Mouse (Mus musculus) lung, postnatal 14 days (tissue): ENCODE data around the gene Mpv17l.
"Not testable (repeated sequence)": the region's sequence is repeated elsewhere in the genome, so short reads cannot be mapped to it uniquely, and the experiment has no call there.

Experiments used
- DNase-seq: peaks from one replicate; pipeline ENCODE4 v3.0.0; 2021

Gene Mpv17l

DNA sequence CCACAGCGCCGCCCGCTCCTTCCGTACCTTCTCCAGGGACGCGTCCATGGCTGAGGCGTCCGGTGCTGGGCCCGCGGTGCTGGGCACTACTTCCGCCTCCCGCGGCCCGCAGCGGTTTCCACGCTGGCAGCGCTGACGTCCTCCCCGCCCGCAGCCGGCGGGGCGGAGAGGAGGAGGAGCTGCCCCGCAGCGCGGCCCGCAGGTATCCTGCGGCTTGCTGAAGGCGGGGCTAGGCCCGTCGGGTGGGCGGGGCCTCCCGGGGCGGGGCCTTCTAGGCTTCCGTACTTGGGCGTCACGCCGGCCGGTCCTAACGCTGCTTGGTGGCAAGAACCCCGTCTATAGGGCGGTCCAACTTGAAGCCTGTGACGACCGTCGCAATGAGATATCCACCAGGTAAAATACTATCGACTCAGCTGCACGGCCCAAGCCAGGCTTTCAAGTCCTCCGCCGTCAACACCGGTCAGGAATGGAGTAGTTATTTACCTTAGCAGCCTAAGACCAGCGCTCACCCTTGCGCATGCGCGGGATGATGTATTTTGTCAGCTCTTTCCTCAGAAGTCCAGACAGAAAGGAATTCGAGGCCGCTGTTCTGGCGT lies at the start of gene Mpv17l, which contains the start of gene Pdxdc1:
Gene Mpv17l, plus strand, starts transcription at position 274 of the 596 bp plus-strand sequence.
Gene Pdxdc1, minus strand, starts transcription at position 244 of the 596 bp plus-strand sequence.
- peak; percentile 98 for DNase-seq

DNA sequence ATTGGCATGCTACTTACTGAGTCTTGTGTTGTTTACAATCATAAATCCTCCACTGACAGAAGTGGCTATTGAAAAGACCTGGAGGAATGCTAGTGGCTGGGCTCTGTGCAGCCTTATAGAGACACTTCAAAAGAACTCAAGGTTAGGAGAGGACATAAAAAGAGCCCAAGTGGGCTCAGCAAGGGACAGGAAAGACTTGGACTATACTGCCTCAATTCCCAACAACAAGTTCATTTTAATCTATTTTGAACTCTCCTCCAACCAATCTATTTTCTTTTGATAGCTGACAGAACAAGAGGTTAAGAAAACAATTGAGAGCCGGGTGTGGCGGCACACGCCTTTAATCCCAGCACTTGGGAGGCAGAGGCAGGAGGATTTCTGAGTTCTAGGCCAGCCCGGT lies 49.1 kb upstream of the Mpv17l start:
- DNase-seq: no peak

DNA sequence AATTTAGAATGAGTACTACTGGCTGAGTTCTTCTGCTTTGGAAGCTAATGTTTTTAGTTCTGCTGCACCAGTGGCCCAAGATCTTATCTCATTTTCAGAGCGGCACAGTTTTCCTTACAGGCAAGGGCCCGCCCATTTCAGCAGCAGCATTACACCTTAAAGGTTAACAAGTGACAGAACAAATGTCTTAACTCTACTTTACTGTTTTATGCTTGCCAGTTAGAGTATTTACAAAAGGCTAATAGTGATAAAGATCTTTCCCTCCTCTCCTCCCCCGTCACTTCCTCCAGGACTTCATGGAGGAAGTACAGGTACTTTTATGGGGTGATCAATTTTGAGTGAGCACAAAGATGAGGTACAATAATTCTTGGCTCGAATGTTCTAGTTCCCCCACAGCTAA lies 36.9 kb upstream of the Mpv17l start:
- no peak for DNase-seq

DNA sequence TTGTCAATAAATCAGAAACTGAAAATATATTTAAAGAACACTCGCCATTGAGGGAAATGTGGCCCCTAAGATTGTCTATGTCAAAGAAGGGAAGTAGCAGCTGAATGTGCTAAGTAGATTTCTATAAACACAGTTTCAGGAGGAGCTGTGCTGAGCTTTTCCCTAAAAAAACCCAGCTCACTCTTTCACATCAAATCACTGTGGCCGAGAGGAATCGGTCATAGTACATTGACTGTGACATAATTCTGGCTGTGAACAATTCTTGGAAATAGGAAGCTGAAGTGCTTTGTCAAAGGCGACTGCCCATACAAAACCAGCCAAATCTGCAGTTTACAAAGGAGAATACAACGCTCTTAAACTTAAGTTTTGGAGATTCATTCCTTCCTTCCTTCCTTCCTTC lies 36.3 kb upstream of the Mpv17l start:
- DNase-seq: no peak

DNA sequence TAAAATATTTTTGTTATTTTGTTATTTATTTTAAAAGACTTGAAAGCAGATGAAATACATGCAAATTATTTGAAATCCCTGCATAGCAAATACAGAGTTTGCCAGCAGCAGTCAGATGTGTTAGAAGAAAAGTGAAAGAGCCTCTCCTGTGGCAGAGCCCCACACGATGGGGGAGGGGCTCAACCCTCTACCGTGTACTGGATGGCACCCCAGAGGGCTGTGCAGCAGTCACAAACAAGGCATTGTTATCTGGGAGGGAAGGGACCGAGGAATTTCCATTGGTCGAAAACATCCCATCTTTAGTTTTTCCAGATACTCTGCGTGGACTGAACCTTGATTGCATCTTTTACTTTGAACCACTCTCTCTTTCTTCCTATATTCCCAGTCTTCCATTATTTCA lies 35.6 kb upstream of the Mpv17l start:
- not testable (repeated sequence) for DNase-seq

DNA sequence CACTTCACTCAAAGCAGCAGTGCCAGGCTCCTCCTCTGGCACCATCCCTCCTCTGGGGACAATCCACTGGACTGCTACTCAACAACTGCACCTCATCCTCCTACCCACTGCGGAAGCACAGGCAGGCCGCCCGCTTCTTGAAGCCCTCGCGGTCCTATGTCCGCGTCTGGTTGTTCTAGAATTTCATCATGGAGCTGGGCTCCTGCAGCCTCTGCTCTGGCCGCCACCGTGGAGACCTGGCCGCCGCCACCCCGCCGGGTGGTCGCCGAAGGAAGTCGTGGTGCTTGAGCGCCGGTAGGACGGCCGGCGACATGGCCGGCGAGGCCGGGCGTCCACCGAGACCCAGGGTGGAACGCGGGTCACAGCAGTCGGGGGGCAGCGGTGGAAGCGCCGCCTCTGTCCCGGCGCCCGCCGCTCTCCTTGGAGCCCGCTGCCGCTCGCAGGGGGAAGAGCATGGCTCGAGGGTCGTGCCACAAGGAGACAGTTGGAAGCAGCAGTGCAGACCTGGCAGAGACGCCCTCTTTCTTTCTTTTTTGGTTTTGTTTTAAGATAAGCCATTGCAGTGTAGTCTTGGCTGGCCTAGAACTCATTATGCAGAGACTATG lies 34.9 kb upstream of the Mpv17l start:
- no peak for DNase-seq

DNA sequence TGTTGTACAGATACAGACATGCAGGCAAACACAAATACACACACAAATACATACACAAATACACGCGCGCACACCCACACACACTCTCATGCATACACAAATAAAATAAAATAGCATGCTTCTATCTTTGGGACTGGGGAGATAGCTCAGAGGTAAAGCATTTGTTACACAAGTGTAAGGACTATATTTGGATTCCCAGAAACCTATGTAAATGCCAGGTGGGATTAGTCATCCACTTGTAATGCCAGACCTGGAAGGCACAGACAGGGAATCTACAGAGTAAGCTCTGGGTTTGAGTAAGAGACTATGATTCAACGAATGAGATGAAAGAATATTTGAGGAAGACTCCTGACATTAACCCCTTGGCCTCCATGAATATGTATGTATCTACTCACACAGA lies 27.5 kb upstream of the Mpv17l start:
- no peak for DNase-seq

DNA sequence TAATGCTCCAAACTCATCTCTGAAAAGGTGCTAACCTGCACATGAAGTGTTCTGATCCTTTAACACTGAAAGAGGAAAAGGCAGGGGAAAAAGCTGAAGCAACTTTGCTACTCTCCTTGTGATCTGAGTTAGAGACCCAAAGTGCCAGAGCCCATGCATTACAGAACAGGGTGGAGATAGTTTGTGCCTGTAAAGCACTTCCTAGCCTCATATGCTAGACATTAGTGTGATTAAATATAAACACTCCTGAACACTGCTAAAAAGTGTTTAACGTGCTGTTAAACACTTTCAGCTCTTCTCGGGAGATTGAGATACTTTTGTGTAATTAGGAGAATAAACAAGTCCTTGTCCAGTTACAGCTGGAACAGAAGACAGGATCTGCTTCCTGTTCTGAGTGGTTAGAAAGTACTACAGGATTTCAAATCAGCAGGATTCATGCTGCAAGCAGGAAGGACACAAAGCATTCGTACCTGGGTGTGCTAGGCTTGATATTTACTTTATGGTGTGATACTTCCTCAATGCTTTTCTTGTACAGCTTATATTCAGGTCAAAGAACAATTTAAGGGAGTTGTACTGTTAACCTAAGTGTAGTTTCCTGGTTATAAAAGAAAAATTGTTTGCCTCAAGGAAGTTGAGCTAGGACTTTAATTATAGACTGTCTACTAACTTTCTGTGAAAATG lies 19.7 kb upstream of the Mpv17l start:
- no peak for DNase-seq

DNA sequence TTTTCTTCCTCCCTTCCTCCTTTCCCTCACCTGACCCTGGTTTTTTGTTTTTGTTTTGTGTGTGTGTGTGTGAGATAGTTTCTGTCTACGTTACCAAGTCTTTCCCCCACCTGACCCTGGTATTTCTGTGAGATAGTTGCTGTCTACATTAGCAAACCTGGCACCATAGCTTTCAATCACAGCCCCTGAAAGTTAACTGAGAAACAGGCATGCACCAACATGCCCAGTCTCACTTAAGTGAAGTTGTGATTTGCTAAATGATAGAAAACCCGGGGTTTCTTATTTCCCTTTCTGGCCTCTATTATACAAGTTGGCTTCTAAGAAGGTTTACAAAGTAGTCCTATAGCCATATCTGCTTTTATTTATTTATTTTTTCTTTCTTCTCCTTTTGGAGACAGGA lies 12.5 kb upstream of the Mpv17l start:
- no peak for DNase-seq

DNA sequence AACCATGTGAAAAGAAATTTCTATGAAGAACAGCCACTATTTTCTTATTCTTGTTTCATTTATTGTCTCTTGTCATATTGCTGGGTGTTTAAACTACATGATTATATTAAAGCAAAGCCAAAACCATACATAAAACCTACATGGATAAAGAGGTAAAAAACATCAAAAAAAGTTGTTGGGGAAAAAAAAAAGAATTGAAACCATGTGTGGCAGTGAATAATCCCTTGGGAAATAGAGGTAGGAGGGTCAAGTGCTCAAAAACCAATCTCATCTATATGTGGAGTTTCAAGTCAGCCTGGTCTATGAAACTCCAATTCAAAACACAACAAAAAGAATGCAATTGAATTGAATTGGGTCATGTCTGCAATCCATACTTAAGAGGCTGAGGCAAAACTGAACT lies 10.1 kb upstream of the Mpv17l start:
- DNase-seq: no peak

DNA sequence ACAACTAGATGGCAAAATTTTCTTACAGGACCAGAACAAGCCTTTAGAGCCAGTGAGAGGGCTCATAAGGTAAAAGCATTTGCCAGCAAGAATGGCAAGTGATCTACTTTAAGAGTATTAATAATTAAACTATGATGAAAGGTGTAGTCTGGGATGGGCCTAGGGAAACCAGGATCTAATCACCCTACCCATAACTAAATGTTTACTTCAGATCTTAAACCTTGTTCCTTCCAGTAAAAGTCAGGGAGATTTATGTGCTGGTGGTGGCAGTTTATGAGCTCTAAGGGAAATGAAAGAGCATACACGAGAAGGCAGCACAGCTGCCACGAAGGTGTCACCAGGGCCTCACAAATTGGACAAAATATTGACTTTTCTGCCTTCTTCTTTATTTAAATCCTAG lies 8.9 kb upstream of the Mpv17l start:
- no peak for DNase-seq

DNA sequence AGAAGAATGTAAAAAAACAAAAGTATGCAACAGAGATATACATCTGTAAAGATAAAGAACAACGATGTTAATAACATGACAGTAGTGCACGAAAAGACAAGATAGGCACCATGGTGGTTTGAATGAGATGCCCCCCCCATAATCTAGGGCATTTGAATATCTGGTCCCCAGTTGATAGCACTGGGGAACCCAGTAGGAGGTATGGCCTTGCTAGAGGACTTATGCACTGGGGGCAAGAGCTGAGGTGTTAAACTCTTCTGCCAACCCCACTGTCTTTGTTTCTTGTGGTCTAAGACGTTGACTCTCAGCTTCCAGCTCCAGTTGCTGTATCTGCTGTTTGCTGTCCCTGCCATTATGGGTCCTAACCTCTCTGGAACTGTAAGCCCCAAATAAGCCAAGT lies 7.2 kb upstream of the Mpv17l start:
- DNase-seq: no peak

DNA sequence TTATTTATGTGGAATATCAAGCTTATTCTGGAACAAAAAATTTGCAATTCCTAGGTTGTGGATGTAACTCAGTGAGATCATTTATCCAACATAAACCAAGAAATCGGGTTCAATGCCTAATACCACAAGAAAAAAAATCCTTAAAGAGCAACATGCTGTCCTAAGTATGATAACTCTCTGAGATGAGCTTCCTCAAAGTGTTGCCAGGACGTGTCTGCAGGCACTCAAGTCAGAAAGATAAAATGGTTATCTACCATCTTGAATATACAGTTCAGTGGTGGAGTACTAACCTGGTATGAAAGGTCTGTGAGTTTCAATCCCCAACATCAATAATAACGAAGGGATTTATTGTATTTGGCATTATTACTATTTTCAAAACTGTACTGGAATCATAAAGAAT lies 6.6 kb upstream of the Mpv17l start:
- DNase-seq: no peak

DNA sequence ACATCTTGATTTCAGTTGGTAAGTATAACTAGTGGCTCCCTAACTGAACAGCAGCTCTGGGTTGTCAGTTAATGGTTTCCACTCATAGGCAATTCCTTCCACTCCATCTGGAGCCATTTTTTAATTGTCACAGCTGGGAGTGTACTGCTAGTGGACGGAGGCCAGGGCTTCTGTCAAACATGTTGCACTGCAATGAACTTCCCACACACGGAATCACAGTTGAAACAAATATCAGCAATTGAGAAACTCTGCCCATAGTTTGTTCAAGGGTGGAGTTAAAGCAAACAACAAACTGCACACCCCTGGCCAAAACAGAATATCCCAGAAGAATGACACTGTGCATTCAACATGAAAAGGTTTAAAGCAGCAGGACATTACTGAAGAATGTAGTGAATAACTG lies 4.0 kb upstream of the Mpv17l start:
- DNase-seq: peak; percentile 19

DNA sequence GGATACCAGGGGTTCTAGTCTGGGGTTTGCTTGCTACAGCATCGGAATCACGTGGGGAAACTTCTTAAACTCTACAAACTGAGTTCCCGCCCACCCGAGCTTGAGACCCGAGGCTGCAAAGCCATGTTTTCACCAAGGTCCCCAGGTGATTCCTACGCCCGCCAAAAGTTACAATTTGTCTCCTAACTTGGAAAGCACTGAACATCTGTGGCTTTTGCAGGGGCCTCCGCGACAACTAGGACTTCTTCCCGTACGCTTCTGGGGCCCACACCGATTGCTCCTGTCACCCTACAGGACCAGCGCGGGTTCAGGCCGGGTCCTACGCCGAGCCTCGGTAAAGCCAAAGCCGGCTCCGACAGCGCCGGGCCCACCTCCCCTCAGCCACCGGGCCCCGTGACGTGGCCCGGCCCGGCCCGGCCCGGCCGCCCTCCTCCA lies 547 bp upstream of the Mpv17l start:
- DNase-seq: no peak

DNA sequence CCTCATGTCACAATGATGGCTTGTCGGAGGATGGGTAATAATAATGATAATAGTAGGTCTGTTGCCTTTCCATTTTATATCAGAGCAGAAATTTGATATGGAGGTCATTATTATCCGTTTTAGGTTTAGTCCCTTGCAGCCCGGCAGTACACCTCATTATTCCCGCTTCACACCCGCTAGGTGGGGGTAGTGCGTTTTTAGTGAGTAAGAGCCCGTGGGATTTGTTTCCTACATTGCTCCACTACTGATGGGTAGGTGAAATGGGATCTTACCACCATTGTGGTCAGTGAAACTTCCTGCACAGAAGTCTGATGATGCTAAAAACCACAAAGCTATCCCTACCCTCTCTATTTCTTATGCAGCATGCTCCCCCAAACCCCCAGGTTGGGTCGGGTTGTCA lies 527 bp downstream of the Mpv17l start:
- DNase-seq: peak; percentile 75

DNA sequence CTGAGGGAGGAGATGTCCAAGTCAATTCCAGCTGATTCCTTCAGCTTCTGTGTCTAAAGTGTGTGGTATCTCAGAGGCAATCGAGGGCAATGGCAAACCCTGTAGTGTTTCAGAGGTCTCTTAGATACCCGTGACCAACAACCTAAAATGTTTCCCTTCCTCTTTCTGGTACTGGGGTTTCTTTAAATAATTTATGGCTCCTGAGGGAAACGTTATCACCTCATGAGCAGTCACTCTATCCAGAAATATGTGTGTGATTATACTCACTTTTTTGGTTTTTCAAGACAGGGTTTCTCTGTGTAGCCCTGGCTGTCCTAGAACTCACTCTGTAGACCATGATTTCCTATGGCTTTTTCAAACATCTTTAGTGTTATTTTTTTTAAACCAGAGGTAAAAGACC lies 4.3 kb downstream of the Mpv17l start:
- DNase-seq: no peak

DNA sequence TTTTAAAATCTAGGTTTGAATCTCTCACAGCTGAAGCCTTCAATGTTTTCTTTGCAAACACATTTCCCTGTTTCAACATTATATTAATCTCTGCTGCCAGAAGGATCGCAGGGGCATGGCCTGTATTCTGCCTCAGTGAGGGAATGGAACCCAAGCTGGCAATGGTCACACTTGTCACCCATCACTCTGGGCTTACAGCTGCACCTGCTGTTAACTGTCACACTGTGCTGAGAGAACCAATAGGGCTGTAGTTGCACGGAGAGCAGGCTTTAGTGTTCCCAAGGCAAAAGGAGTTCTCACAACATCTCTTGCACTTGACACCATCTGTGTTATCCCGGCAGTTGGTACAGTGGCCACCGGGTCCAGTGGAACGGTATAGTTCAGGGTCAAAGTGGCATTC lies 17.1 kb downstream of the Mpv17l start:
- no peak for DNase-seq

DNA sequence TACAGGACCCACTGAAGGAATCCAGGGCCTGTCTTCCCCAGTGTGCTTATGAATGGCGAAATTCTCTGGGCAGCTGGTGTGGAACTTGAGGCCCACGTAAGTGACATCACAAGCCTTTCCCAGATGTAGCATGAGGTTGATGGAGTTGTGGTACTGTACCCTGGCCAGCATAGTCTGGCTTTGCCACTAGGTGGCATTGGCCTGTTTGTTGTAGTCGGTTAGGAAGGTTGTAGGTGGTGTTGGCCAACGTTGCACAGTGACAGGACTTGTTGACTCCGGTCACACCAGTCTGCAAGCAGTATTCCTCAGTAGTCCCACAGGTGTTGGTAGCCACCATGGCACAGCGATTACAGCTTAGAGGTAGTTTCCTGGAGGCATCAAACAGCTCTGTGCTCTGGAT lies 18.1 kb downstream of the Mpv17l start:
- DNase-seq: no peak

DNA sequence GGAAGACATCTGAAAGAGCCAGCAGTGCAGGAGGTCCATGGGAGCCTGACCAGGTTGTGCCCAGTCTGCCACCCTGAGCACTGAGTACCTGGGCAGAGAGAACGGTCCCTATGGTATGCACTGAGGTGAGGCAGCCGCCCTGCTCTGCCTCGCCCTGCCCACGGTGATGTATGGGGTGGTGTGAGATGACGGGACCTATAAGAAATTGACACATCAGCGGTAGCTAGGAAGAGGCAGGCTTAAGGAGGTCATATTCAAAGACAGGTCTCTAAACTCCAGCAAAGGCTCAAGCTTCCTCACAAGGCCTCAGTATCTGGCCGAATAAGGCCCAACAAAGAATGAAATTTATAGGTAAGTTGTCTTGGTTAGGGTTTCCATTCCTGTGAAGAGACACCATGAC lies 18.8 kb downstream of the Mpv17l start:
- no peak for DNase-seq

DNA sequence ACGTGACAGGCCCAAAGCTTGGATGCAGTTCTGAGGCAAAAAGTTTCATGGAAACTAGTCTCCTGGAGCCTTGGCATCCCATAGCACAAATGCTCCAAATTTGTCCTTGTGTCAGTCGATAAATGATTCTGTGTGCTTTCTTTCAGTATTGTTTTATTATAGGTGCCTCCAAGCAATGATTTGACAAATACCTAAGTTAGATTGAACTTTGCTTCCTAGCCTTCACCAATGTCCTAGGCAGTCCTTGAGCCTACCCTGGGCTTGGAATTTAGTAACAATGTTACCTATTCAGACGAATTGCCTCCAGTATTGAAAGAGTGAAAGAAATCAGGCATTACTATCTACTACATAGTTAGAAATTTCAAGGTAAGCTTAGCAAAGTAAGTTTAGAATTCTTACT lies 19.5 kb downstream of the Mpv17l start:
- DNase-seq: not testable (repeated sequence)

DNA sequence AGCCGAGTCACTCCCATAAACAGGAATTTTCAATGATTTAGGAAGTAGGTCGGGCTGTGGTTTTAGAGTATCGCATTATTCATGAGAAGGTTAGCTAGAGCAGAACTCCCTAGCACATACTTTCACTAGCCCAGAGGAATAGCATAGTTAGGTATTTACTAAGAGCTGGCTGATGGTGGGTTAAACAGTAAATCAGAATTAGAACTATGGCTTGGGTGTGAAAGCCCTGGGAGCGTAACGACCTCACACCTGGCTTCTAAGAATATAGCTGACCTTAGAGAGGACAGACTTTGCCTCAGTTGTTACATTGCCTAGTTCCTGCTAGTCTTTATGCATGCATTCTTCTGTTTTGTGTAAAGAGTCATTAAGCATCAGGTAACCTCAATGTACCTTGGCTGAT lies 20.0 kb downstream of the Mpv17l start:
- not testable (repeated sequence) for DNase-seq

DNA sequence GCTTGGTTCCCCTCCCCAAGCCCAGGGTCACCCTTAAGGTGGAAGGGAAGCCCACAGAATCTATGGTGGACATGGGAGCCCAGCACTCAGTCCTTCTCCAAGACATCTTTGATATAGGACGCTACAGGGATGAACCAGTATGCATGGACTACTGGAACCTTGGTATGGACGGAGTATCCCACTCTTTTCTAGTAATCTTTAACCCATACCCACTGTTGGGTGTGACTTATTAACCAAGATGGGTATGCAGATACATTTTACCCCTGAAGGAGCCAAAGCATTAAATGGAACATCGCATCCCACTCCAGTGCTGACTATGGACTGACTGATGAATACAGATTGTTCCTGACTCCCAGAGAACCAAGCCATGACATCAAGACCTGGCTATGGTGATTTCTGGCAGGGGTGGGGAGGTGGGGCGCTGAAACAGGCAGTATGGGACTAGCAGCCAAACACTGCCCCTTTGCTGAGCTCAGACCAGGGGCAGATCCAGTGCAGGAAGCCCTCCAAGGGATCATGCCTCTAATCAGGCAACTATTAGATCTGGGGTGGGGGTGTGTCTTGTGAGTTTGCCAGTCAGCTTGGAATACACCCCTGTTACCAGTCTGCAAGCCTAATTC lies 24.6 kb downstream of the Mpv17l start:
- no peak for DNase-seq
